Mouse (Mus musculus): ENCODE data around the gene Nol8. TPM values are rescaled to one million over a fixed set of nuclear protein-coding genes. Genes with fewer than 3 reads are reported as not detected.
A peak's percentile ranks its signal among the peaks of the same experiment; 100 is the strongest.

Gene Nol8
- total RNA-seq (2014; rRNA removed) (14.8 and 22.5 TPM in 2 replicates), polyA plus RNA-seq (2015; fragmentation: Nextera tagmentation; extraction: Ambion mirVana) (12.4 and 14.3 TPM in 2 replicates)

DNA sequence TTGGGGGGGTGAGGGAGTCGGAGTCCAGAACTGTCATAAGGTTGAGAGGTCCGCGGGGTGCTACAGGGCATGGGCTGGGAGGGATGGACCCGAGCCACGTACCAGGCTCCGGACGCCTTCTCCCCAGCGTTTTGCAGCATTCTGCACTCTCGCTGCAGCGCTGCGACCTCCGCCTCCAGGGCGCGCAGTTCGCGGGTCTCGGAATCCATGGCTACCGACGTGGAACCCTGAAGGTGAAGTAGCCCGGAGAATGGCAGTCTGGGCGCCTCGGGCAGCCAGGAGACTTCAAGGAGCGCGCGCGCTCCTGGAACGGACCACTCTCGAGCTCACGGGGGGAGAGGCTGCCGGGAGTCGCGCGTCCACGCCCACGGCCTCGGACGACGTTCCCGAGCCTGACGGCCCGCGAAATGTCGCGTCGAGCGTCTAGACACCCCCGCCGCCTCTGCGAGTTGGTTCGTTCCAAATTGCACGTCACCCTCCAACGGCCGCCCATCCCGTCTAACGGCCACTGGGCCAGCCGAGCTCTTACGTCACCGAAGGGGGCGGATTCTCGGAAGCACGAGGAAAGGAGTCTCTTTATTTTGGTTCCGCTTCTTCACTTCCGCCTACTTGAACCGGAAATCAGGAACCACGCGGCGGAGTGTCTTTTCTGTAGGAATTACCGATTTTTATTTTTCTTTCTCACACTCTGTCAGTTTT is at the start of gene Nol8, which contains the start of gene Cenpp:
TSS of gene Nol8 (plus strand) at position 598 of the 699 bp plus-strand sequence.
TSS of gene Cenpp (minus strand) at position 305 of the 699 bp plus-strand sequence.
- peak within 1 kb of the TSS; percentile 90 for H3K4me2 ChIP-seq (ENCODE audit: low read depth)
- H3K36me3 ChIP-seq (ENCODE audit: insufficient read depth), result peaks cover 5% of the 10 kb centered on the region
- peaks cover 8% of the 10 kb centered on the region; the same call in 1 of the 2 replicates for H3K4me1 ChIP-seq (ENCODE audit: insufficient read depth)
- ATAC-seq (peak; percentile 99), DNase-seq (peak; percentile 100)
- no peaks in the 10 kb centered on the region for H3K9me3 ChIP-seq (ENCODE audit: low read length)
- peak within 1 kb of the TSS; percentile 57 for H3K4me3 ChIP-seq (ENCODE audit: low read depth, low read length)
- TF ChIP-seq CTCF (IDR thresholded peaks at IDR 0.05; ENCODE audit: low read depth), result no peak
- no peaks in the 10 kb centered on the region for H3K27me3 ChIP-seq (ENCODE audit: insufficient read depth, low read length)
- H3K27ac ChIP-seq (ENCODE audit: low read depth, low read length), result peak within 1 kb of the TSS; percentile 46; the same call in 1 of the 2 replicates
- H3K9ac ChIP-seq, result peak within 1 kb of the TSS; percentile 43
- WGBS, result under 1% methylated on average over 68 of the region's 68 CpGs

DNA sequence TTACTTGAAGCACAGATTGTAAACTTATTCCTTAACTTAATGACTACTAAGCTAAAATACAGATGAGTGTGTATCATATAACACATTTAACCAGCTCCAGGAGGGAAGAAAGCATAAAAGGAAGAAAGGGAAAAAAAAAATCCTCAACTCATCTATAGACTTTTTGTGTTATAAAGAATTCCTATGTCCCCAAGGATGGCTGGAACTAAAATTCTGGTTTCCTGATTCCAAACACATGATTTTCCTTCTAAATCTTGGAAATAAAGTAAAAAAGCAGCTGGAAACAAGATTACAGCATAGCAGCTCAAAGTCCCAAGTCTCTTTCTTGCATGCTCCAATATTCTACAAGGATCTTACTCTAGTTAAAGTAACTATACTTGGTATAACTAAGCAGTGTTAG is 49.3 kb upstream of the Nol8 start:
- no peak for DNase-seq

DNA sequence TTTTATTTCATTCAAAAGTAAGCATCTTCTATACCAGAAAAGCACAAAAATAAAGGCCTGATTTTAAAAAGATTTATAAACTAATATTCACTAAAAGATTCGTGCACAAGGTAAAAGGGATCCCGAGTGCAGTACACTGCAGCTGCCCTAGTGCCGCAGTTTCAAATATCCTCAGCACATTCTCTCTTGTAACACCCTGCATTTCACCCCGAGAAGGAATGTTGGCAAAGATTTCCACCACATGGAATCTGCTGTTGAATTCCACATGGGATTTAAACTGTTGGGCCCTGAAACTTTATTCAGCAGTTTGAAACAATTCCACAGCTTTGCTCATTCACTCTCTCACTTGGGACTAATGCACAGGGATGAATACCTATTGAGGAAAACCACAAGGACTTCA is 45.2 kb upstream of the Nol8 start, which contains the start of gene Ogn:
TSS of gene Ogn (plus strand) at position 333 of the 400 bp plus-strand sequence.
- H3K27ac ChIP-seq (ENCODE audit: low read depth, low read length), result no peak within 1 kb of the TSS

More for the DNA sequence above, 49.3 kb upstream of the Nol8 start:
- TF ChIP-seq CTCF (IDR thresholded peaks at IDR 0.05; ENCODE audit: low read depth), result no peak
- no peak overlapping the region for H3K27ac ChIP-seq (ENCODE audit: low read depth, low read length)
- ATAC-seq, result no peak
- H3K36me3 ChIP-seq (ENCODE audit: insufficient read depth), result no peaks in the 10 kb centered on the region
- no peaks in the 10 kb centered on the region for H3K9me3 ChIP-seq (ENCODE audit: low read length)
- H3K9ac ChIP-seq, result no peak overlapping the region
- no peak overlapping the region for H3K4me2 ChIP-seq (ENCODE audit: low read depth)
- H3K4me1 ChIP-seq (ENCODE audit: insufficient read depth), result no peaks in the 10 kb centered on the region
- H3K4me3 ChIP-seq (ENCODE audit: low read depth, low read length), result no peak overlapping the region
- H3K27me3 ChIP-seq (ENCODE audit: insufficient read depth, low read length), result no peaks in the 10 kb centered on the region

DNA sequence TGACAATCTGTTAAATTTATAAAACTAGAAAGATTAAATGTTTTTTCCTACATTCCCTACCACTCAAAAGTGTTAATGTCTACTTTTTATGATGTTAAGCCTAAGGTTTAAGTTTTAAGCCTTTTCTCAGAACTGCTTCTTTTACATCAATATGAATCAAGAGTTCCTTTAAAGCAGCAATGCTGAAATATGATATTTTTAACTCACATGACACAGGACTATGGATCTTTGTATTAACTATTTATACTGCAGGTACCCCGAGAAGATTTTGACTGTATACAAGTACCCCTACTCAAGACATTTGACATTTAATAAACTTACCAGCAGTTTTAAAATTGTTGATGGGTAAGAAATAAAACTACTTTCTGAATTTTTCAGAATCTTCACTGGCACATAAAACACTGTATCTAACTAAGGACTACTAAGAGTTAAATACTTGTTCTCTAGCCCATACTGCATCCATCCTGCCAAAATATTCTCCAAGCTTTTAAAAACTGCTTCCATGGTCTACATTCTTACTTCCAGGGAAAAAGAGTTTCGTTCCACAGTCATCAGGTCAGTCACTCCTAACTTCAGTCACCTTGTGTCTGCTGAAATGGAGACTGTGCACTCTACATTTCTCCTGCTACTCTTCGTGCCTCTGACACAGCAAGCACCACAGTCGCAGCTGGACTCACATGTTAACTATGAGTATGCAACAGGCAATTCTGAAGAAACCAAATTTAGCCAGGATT is 44.1 kb upstream of the Nol8 start:
- Histone ChIP-seq H3K9ac (no peak overlapping the region), H3K9me3 (ENCODE audit: low read length) (no peaks in the 10 kb centered on the region), H3K4me1 (ENCODE audit: insufficient read depth) (no peaks in the 10 kb centered on the region), H3K36me3 (ENCODE audit: insufficient read depth) (no peaks in the 10 kb centered on the region), H3K4me3 (ENCODE audit: low read depth, low read length) (no peak overlapping the region), H3K27me3 (ENCODE audit: insufficient read depth, low read length) (no peaks in the 10 kb centered on the region), H3K4me2 (ENCODE audit: low read depth) (no peak overlapping the region), H3K27ac (ENCODE audit: low read depth, low read length) (no peak overlapping the region)
- ATAC-seq (no peak), DNase-seq (no peak)
- WGBS, result 77% methylated on average over 4 of the region's 4 CpGs
- TF ChIP-seq CTCF (IDR thresholded peaks at IDR 0.05; ENCODE audit: low read depth), result no peak

More for the DNA sequence above, 45.2 kb upstream of the Nol8 start, which contains the start of gene Ogn:
- Histone ChIP-seq H3K4me1 (ENCODE audit: insufficient read depth) (no peaks in the 10 kb centered on the region), H3K36me3 (ENCODE audit: insufficient read depth) (no peaks in the 10 kb centered on the region), H3K4me2 (ENCODE audit: low read depth) (no peak within 1 kb of the TSS), H3K9me3 (ENCODE audit: low read length) (no peaks in the 10 kb centered on the region), H3K9ac (no peak within 1 kb of the TSS), H3K27me3 (ENCODE audit: insufficient read depth, low read length) (no peaks in the 10 kb centered on the region), H3K4me3 (ENCODE audit: low read depth, low read length) (no peak within 1 kb of the TSS)
- DNase-seq (peak; percentile 1), ATAC-seq (no peak)
- TF ChIP-seq CTCF (IDR thresholded peaks at IDR 0.05; ENCODE audit: low read depth), result no peak
- WGBS, result 36% methylated on average over 4 of the region's 4 CpGs

DNA sequence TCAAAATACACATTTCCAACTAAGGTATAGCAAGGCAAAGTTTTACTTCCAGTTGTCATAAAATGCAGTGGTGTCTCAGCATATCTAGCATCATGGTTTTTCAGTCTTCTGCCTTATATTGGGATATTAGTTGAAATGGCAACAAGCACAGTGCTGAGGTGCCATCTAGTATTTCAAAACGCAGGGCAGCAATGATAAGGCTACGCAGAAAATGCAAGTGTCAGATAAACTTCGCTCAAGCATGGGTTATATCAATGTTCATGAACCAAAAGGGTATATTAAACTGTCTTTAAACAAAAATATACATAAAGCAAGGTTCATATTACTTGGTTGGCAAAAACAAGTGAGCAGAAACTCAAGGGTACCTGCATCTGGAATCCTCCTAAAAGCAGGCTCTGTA is 35.9 kb upstream of the Nol8 start:
- DNase-seq (no peak), ATAC-seq (no peak)
- no peaks in the 10 kb centered on the region for H3K9me3 ChIP-seq (ENCODE audit: low read length)
- no peak overlapping the region for H3K4me2 ChIP-seq (ENCODE audit: low read depth)
- H3K9ac ChIP-seq, result no peak overlapping the region
- no peaks in the 10 kb centered on the region for H3K4me1 ChIP-seq (ENCODE audit: insufficient read depth)
- no peak overlapping the region for H3K27ac ChIP-seq (ENCODE audit: low read depth, low read length)
- no peak for TF ChIP-seq CTCF (IDR thresholded peaks at IDR 0.05; ENCODE audit: low read depth)
- WGBS, result 91% methylated on average over 3 of the region's 3 CpGs
- H3K36me3 ChIP-seq (ENCODE audit: insufficient read depth), result no peaks in the 10 kb centered on the region
- no peaks in the 10 kb centered on the region for H3K27me3 ChIP-seq (ENCODE audit: insufficient read depth, low read length)
- H3K4me3 ChIP-seq (ENCODE audit: low read depth, low read length), result no peak overlapping the region

DNA sequence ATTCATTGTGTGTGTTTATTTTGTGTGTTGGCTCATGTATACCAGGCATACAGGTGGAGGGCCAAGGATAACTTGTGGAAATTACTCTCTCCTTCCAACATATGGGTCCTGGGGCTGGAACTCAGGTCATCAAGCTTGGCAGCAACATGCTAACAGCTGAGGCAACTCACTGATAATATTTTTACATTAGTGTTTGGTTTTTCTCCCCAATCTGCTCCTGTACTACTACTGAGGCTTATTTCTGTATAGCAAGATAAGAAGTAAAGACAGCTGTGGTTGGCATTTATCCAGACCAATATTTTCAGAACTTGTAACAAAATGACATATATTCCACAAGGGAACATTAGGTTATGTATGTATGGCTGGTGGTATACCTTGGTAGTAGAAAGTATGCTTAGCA is 34.5 kb upstream of the Nol8 start:
- TF ChIP-seq CTCF (IDR thresholded peaks at IDR 0.05; ENCODE audit: low read depth), result no peak
- H3K4me1 ChIP-seq (ENCODE audit: insufficient read depth), result no peaks in the 10 kb centered on the region
- no peaks in the 10 kb centered on the region for H3K36me3 ChIP-seq (ENCODE audit: insufficient read depth)
- H3K4me2 ChIP-seq (ENCODE audit: low read depth), result no peak overlapping the region
- no peak overlapping the region for H3K9ac ChIP-seq
- no peak overlapping the region for H3K27ac ChIP-seq (ENCODE audit: low read depth, low read length)
- no peak overlapping the region for H3K4me3 ChIP-seq (ENCODE audit: low read depth, low read length)
- H3K9me3 ChIP-seq (ENCODE audit: low read length), result no peaks in the 10 kb centered on the region
- DNase-seq (no peak), ATAC-seq (no peak)
- H3K27me3 ChIP-seq (ENCODE audit: insufficient read depth, low read length), result no peaks in the 10 kb centered on the region

DNA sequence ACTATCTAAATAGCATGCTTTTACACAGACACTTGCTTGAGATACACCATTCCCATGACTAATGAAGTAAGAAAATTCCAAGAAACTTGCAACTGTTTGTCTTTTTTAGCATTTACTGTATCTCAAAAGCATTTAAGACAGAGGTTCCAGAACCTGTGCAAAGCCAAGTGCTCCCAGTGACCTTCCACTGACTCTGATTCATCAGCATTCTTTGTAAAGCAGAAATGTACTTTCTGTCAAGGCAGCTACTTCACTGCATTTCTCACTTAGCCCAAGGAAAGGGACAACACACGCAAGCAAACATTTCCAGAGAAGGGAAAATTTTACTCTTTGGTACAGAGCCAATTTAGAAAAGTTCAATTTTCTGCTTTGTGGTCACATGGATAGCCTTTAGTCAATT is 29.7 kb upstream of the Nol8 start:
- H3K27ac ChIP-seq (ENCODE audit: low read depth, low read length), result no peak overlapping the region
- H3K9me3 ChIP-seq (ENCODE audit: low read length), result no peaks in the 10 kb centered on the region
- H3K4me1 ChIP-seq (ENCODE audit: insufficient read depth), result no peaks in the 10 kb centered on the region
- no peak for TF ChIP-seq CTCF (IDR thresholded peaks at IDR 0.05; ENCODE audit: low read depth)
- no peak overlapping the region for H3K4me2 ChIP-seq (ENCODE audit: low read depth)
- DNase-seq (no peak), ATAC-seq (no peak)
- H3K4me3 ChIP-seq (ENCODE audit: low read depth, low read length), result no peak overlapping the region
- H3K36me3 ChIP-seq (ENCODE audit: insufficient read depth), result no peaks in the 10 kb centered on the region
- H3K9ac ChIP-seq, result no peak overlapping the region
- WGBS, result 83% methylated on average over 1 of the region's 1 CpGs
- no peaks in the 10 kb centered on the region for H3K27me3 ChIP-seq (ENCODE audit: insufficient read depth, low read length)
